Mouse (Mus musculus) myocyte (in vitro differentiated cells): Measurements from ENCODE around the gene Rccd1.

Source experiments
- CEBPB ChIP-seq: IDR thresholded peaks from 2 replicates; pipeline ENCODE4 v1.6.1; 2011; ENCODE audit warnings: mild to moderate bottlenecking, moderate library complexity; ENCODE audit not compliant: poor library complexity, insufficient read depth, severe bottlenecking
- MYOG ChIP-seq, 3 experiments: IDR thresholded peaks; one replicate each; pipeline ENCODE4 v1.6.1; 2011; ENCODE audit warnings: control low read depth in 2 of 3, low read depth in 2 of 3, mild to moderate bottlenecking in 2 of 3; ENCODE audit not compliant: insufficient read length in 2 of 3, control insufficient read depth in 1 of 3, insufficient read depth in 1 of 3
- POLR2A ChIP-seq: IDR thresholded peaks from one replicate; pipeline ENCODE4 v1.6.1; 2011; ENCODE audit warnings: low read depth, mild to moderate bottlenecking, control low read depth, moderate library complexity; ENCODE audit not compliant: insufficient read length
- SRF ChIP-seq: IDR thresholded peaks from one replicate; pipeline ENCODE4 v1.6.1; 2011; ENCODE audit warnings: low read depth; ENCODE audit not compliant: control insufficient read depth, insufficient read length
- USF1 ChIP-seq: IDR thresholded peaks from one replicate; pipeline ENCODE4 v1.6.1; 2011; ENCODE audit warnings: low read depth, mild to moderate bottlenecking, control low read depth, moderate library complexity

GRCm38 (mm10) chr7:80285725-80286124, 38.5 kb downstream of the Rccd1 start:
- TF ChIP-seq USF1 (no peak), CEBPB (no peak), POLR2A (no peak), SRF (no peak), MYOG (IDR thresholded peaks at IDR 0.05; ENCODE audit: control insufficient read depth in 1 of 3, insufficient read depth in 1 of 3, insufficient read length in 2 of 3, low read depth in 2 of 3) (no peak)
